Mouse (Mus musculus): ENCODE measurements around the gene Tmem258.

GRCm38 (mm10) chr19:10186569-10186968 lies 17.2 kb upstream of the Tmem258 start:
- TF ChIP-seq SRF (IDR thresholded peaks at IDR 0.05; ENCODE audit: control insufficient read depth, insufficient read length, low read depth) (no peak), REST (IDR thresholded peaks at IDR 0.05; ENCODE audit: insufficient read depth, insufficient read length) (no peak), E2F4 (IDR thresholded peaks at IDR 0.05; ENCODE audit: insufficient read depth) (no peak), POLR2A (IDR thresholded peaks at IDR 0.05; ENCODE audit: insufficient read length, low read depth) (no peak), POLR2AphosphoS2 (IDR thresholded peaks at IDR 0.05; ENCODE audit: insufficient read length, low read depth) (no peak), CEBPB (IDR thresholded peaks at IDR 0.05; ENCODE audit: insufficient read depth, poor library complexity, severe bottlenecking) (no peak), TCF12 (IDR thresholded peaks at IDR 0.05; ENCODE audit: insufficient read depth, poor library complexity, severe bottlenecking) (no peak)
